Mouse (Mus musculus): ENCODE data around the gene Sdhc. TPM values are rescaled to one million over a fixed set of nuclear protein-coding genes. Genes with fewer than 3 reads are reported as not detected.

Sdhc gene
- polyA plus RNA-seq, 1 experiment from 2014 or later: 249 TPM

DNA sequence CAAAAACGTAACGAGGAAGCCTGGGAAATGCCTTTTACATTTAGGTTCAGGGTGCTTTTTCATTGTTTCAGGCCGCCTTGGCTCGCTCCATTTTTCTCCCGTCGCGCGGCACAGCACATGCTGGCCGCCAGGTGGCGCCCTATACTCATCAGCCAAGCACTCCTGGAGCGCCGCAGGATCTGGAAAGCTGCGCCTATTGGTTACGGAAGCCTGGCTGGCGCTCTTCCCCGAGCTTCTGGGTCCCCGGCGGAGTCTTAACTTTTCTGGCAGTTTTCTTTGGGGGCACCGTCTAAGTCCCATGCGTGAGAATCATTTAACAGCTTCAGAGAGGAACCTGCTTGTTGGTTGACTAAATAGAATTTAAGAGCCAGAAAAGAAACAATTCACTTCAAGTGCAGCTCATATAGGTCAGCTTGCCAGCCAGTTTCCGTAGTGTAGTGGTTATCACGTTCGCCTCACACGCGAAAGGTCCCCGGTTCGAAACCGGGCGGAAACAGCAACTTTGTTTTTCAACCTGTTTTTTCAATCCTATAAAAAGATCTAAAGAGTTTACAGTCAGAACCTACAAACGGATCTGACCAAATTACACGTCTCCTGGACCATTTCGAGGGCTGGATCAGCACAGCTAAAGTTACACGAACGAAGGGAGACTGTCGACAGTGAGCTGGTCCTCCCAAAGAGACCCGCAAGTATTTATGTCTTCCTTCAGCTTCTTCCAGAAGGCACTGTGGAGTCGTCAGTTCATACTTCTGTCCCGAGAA, 39.2 kb downstream of the Sdhc start:
- Histone ChIP-seq H3K27ac (peak overlapping the region; percentile 84), H3K4me3 (peak overlapping the region; percentile 59)
- WGBS: under 1% methylated on average over 38 of the region's 38 CpGs

GRCm38 (mm10) chr1:171110659-171111019, 39.8 kb downstream of the Sdhc start:
- Histone ChIP-seq H3K27me3 (no peaks in the 10 kb centered on the region), H3K4me1 (peaks cover 3% of the 10 kb centered on the region), H3K9ac (peak overlapping the region; percentile 70), H3K36me3 (no peaks in the 10 kb centered on the region), H3K9me3 (no peaks in the 10 kb centered on the region), H3K4me3 (peak overlapping the region; percentile 59), H3K4me2 (peak overlapping the region; percentile 61), H3K27ac (peak overlapping the region; percentile 84)
- WGBS: 8% methylated on average over 15 of the region's 15 CpGs
- ATAC-seq (ENCODE audit: insufficient number of reproducible peaks, insufficient read depth, low FRiP score, low TSS enrichment, low read depth): no peak

More for the DNA sequence above, 39.2 kb downstream of the Sdhc start:
- Histone ChIP-seq H3K36me3 (no peaks in the 10 kb centered on the region), H3K4me1 (peaks cover 3% of the 10 kb centered on the region), H3K9ac (peak overlapping the region; percentile 70), H3K9me3 (no peaks in the 10 kb centered on the region), H3K27me3 (no peaks in the 10 kb centered on the region), H3K4me2 (peak overlapping the region; percentile 61)
- ATAC-seq (ENCODE audit: insufficient number of reproducible peaks, insufficient read depth, low FRiP score, low TSS enrichment, low read depth): peak; percentile 91

DNA sequence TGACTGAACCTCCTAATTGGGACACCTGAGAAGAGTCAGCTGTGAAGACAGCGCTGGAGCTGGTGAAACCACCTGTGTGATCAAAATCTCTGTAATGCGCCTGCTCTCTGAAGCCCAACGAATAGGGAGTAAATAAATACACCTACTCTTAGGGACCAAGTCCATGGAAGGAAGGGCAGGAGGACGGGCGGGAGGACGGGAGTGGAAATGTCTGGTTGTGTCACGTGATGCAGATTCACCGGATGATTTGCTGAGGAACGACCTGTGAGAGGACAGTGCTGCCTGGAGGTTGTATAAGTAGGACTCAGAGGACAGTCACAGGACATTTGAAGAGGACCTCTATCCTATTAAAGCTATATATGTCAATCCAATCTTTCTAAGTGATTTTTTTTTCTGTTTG, 40.8 kb downstream of the Sdhc start:
- no peak for ATAC-seq (ENCODE audit: insufficient number of reproducible peaks, insufficient read depth, low FRiP score, low TSS enrichment, low read depth)
- H3K27ac ChIP-seq: no peak overlapping the region
- H3K9ac ChIP-seq: no peak overlapping the region
- H3K4me3 ChIP-seq: no peak overlapping the region
- H3K27me3 ChIP-seq: no peaks in the 10 kb centered on the region
- peak overlapping the region; percentile 18; the same call in 1 of the 2 replicates for H3K4me2 ChIP-seq
- 36% methylated on average over 9 of the region's 9 CpGs for WGBS
- H3K36me3 ChIP-seq: no peaks in the 10 kb centered on the region
- H3K4me1 ChIP-seq: peaks cover 3% of the 10 kb centered on the region
- H3K9me3 ChIP-seq: no peaks in the 10 kb centered on the region

DNA sequence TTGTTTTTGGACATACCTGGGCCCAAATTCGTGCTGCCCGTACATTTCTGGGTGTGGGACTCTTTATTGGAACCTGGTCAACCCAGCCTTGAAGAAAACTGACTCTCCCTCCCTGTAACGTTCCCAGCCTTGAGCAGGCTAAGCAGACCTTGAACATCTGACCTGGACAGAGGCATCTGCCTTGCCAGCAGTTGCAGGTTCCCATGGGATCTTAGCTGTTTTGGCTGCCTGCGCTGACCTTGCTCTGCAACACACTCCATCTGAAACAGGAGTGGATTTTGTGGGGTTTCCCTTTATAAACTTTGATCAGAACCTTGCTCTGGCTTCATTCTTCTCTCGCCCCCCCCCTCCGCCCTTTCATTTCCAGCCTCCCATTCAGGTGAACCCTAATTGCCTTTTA, 45.2 kb downstream of the Sdhc start:
- no peak overlapping the region for H3K27ac ChIP-seq
- no peaks in the 10 kb centered on the region for H3K36me3 ChIP-seq
- ATAC-seq (ENCODE audit: insufficient number of reproducible peaks, insufficient read depth, low FRiP score, low TSS enrichment, low read depth): no peak
- no peak overlapping the region for H3K4me2 ChIP-seq
- 69% methylated on average over 6 of the region's 6 CpGs for WGBS
- no peaks in the 10 kb centered on the region for H3K9me3 ChIP-seq
- no peak overlapping the region for H3K4me3 ChIP-seq
- H3K4me1 ChIP-seq: peaks cover 12% of the 10 kb centered on the region
- no peaks in the 10 kb centered on the region for H3K27me3 ChIP-seq
- H3K9ac ChIP-seq: no peak overlapping the region

DNA sequence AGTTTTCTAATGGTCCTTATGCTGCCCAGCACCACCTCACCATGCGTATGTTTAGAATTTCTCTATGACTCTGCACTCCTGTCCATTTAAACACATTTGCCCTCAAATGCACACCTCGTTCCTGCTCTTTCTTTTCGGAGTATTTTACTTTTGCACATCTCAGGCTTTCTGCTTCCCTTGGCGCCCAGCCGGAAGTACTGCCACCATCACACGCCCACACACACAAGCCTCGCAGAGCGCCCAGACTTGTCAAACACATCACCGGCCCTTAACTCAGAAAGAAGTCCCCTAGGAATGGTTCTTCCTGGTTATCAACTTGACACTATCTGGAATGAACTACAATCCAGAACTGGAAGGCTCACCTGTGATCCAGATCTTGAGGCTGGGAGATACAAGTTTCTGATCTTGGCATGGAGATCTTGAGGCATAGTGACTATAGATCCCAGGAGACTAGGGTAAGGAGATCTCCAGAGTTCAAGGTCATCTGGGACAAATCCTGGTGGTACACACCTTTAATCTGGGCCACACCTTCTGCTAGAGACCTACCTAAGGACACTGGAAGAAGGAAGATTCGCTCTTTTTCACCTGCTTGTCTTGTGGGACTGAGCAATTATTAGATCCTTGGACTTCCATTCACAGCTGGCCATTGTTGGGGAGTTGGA, 47.1 kb downstream of the Sdhc start:
- H3K4me3 ChIP-seq: peak overlapping the region; percentile 67
- peak; percentile 12; the same call in 1 of the 2 replicates for ATAC-seq (ENCODE audit: insufficient number of reproducible peaks, insufficient read depth, low FRiP score, low TSS enrichment, low read depth)
- WGBS: 9% methylated on average over 10 of the region's 10 CpGs
- peak overlapping the region; percentile 65 for H3K4me2 ChIP-seq
- peak overlapping the region; percentile 41 for H3K9ac ChIP-seq
- peaks cover 12% of the 10 kb centered on the region for H3K4me1 ChIP-seq
- 0 out of 2 replicates have a peak overlapping the region, but pooled peaks have one; percentile 44 for H3K27ac ChIP-seq
- H3K27me3 ChIP-seq: no peaks in the 10 kb centered on the region
- no peaks in the 10 kb centered on the region for H3K36me3 ChIP-seq
- no peaks in the 10 kb centered on the region for H3K9me3 ChIP-seq

GRCm38 (mm10) chr1:171102547-171103177, 47.7 kb downstream of the Sdhc start:
- H3K27me3 ChIP-seq: no peaks in the 10 kb centered on the region
- WGBS: under 1% methylated on average over 35 of the region's 35 CpGs
- peak overlapping the region; percentile 64 for H3K27ac ChIP-seq
- H3K9ac ChIP-seq: peak overlapping the region; percentile 68
- H3K36me3 ChIP-seq: no peaks in the 10 kb centered on the region
- no peaks in the 10 kb centered on the region for H3K9me3 ChIP-seq
- H3K4me2 ChIP-seq: peak overlapping the region; percentile 65
- H3K4me3 ChIP-seq: peak overlapping the region; percentile 67
- peaks cover 12% of the 10 kb centered on the region for H3K4me1 ChIP-seq
- ATAC-seq (ENCODE audit: insufficient number of reproducible peaks, insufficient read depth, low FRiP score, low TSS enrichment, low read depth): peak; percentile 91

- peak overlapping the region; percentile 64 for H3K27ac ChIP-seq
- no peaks in the 10 kb centered on the region for H3K9me3 ChIP-seq
- no peaks in the 10 kb centered on the region for H3K27me3 ChIP-seq
- peaks cover 12% of the 10 kb centered on the region for H3K4me1 ChIP-seq
- peak overlapping the region; percentile 67 for H3K4me3 ChIP-seq
- peak; percentile 72 for ATAC-seq (ENCODE audit: insufficient number of reproducible peaks, insufficient read depth, low FRiP score, low TSS enrichment, low read depth)
- H3K4me2 ChIP-seq: peak overlapping the region; percentile 65
- no peaks in the 10 kb centered on the region for H3K36me3 ChIP-seq
- peak overlapping the region; percentile 68 for H3K9ac ChIP-seq
- WGBS: under 1% methylated on average over 40 of the region's 40 CpGs
Measured at GRCm38 (mm10) chr1:171101733-171102546, 48.5 kb downstream of the Sdhc start.

GRCm38 (mm10) chr1:171101033-171101432, 49.4 kb downstream of the Sdhc start:
- H3K9ac ChIP-seq: no peak overlapping the region
- no peak overlapping the region for H3K27ac ChIP-seq
- H3K36me3 ChIP-seq: no peaks in the 10 kb centered on the region
- no peak overlapping the region for H3K4me2 ChIP-seq
- peaks cover 17% of the 10 kb centered on the region for H3K4me1 ChIP-seq
- no peak overlapping the region for H3K4me3 ChIP-seq
- WGBS: 40% methylated on average over 2 of the region's 2 CpGs
- no peaks in the 10 kb centered on the region for H3K9me3 ChIP-seq
- no peak for ATAC-seq (ENCODE audit: insufficient number of reproducible peaks, insufficient read depth, low FRiP score, low TSS enrichment, low read depth)
- H3K27me3 ChIP-seq: no peaks in the 10 kb centered on the region

GRCm38 (mm10) chr1:171097612-171098011, 52.8 kb downstream of the Sdhc start:
- Histone ChIP-seq H3K27me3 (no peaks in the 10 kb centered on the region; the same call in 1 of the 2 replicates), H3K4me3 (no peak overlapping the region), H3K4me1 (peaks cover 8% of the 10 kb centered on the region), H3K4me2 (no peak overlapping the region), H3K9me3 (no peaks in the 10 kb centered on the region), H3K9ac (no peak overlapping the region), H3K36me3 (no peaks in the 10 kb centered on the region), H3K27ac (no peak overlapping the region)
- 24% methylated on average over 2 of the region's 2 CpGs for WGBS
- no peak for ATAC-seq (ENCODE audit: insufficient number of reproducible peaks, insufficient read depth, low FRiP score, low TSS enrichment, low read depth)

- no peak overlapping the region for H3K27ac ChIP-seq
- no peaks in the 10 kb centered on the region for H3K9me3 ChIP-seq
- H3K36me3 ChIP-seq: no peaks in the 10 kb centered on the region
- no peak overlapping the region for H3K4me3 ChIP-seq
- H3K4me2 ChIP-seq: no peak overlapping the region
- peaks cover 8% of the 10 kb centered on the region for H3K4me1 ChIP-seq
- H3K27me3 ChIP-seq: no peaks in the 10 kb centered on the region; the same call in 1 of the 2 replicates
- ATAC-seq (ENCODE audit: insufficient number of reproducible peaks, insufficient read depth, low FRiP score, low TSS enrichment, low read depth): no peak
- no peak overlapping the region for H3K9ac ChIP-seq
Measured at GRCm38 (mm10) chr1:171097136-171097535, 53.3 kb downstream of the Sdhc start.

Measured in embryonic facial prominence, embryonic 13.5 days (tissue).